28 mouse cellular contexts compared by ENCODE assay signal in the genomic region with DNA sequence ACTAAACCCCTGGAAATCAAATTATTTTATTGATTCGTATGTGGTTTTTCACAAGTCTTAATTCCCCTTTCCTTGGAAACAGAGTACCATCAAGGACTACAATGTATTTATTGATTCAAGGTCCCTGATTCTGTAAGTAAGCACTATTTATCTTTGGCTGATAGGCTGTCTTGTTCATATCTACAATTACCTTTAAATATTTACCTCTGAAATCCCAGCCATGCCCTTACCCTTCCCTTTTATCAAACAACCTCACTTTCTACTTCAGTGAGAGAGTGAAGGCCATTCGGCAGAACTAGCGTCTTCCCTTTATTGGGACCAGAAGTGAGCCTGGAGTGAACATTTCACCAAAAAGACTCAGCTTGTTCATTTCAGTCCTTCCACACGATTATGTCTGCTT.
"Had no signal": no experiment of that assay in that cellular context is flagged by ENCODE, and none has a peak within 500 bp of the region (broad histone marks: within the 10 kb centered on the region; RNA-seq: fewer than 3 reads in every experiment).

No protein-coding gene starts in this region.

- H3K4me3 ChIP-seq: embryonic facial prominence, embryonic 10.5 days; embryonic facial prominence, embryonic 12.5 days; embryonic facial prominence, embryonic 13.5 days; embryonic facial prominence, embryonic 15.5 days; erythroblast, embryonic 14.5 days; forebrain, embryonic 10.5 days; forebrain, embryonic 12.5 days; forebrain, embryonic 13.5 days; forebrain, embryonic 15.5 days; gastrocnemius, adult 2 months had no signal

- DNase-seq: cerebellum, adult 2 months; cerebellum, adult 8-10 months; cerebellum, adult 9-10 months; cerebellum, adult 9-11 months; cerebellum, postnatal 10 days; cerebellum, postnatal 14 days; cerebellum, postnatal 25 days; cerebellum, postnatal 36 days; embryo, embryonic 11 days; forebrain, postnatal 0 days; gastrocnemius, adult 2 months; gastrocnemius, postnatal 10 days; gastrocnemius, postnatal 14 days; gastrocnemius, postnatal 25 days; gastrocnemius, postnatal 36 days; heart, adult 11 months; heart, adult 18-20 months had no signal

- H3K4me2 ChIP-seq: embryonic facial prominence, embryonic 12.5 days; embryonic facial prominence, embryonic 13.5 days; embryonic facial prominence, embryonic 15.5 days; forebrain, embryonic 12.5 days; forebrain, embryonic 13.5 days; forebrain, embryonic 15.5 days had no signal

- H3K27me3 ChIP-seq: embryonic facial prominence, embryonic 12.5 days; embryonic facial prominence, embryonic 13.5 days; embryonic facial prominence, embryonic 15.5 days; forebrain, embryonic 12.5 days; forebrain, embryonic 13.5 days; forebrain, embryonic 15.5 days had no signal

- H3K9ac ChIP-seq: embryonic facial prominence, embryonic 12.5 days; embryonic facial prominence, embryonic 13.5 days; embryonic facial prominence, embryonic 15.5 days; forebrain, embryonic 12.5 days; forebrain, embryonic 13.5 days; forebrain, embryonic 15.5 days; forebrain, postnatal 0 days had no signal

- H3K4me1 ChIP-seq: embryonic facial prominence, embryonic 10.5 days; embryonic facial prominence, embryonic 12.5 days; embryonic facial prominence, embryonic 15.5 days; forebrain, embryonic 10.5 days; forebrain, embryonic 12.5 days; forebrain, embryonic 13.5 days; forebrain, embryonic 15.5 days had no signal

- H3K27ac ChIP-seq: embryonic facial prominence, embryonic 10.5 days; embryonic facial prominence, embryonic 12.5 days; embryonic facial prominence, embryonic 13.5 days; embryonic facial prominence, embryonic 15.5 days; forebrain, embryonic 10.5 days; forebrain, embryonic 12.5 days; forebrain, embryonic 13.5 days; forebrain, embryonic 15.5 days; gastrocnemius, adult 2 months had no signal

- ATAC-seq: forebrain, embryonic 13.5 days; forebrain, embryonic 14.5 days; forebrain, embryonic 15.5 days; forebrain, embryonic 16.5 days; forebrain, postnatal 0 days had no signal

- H3K9me3 ChIP-seq: embryonic facial prominence, embryonic 10.5 days; embryonic facial prominence, embryonic 12.5 days; embryonic facial prominence, embryonic 13.5 days; embryonic facial prominence, embryonic 15.5 days; forebrain, embryonic 10.5 days; forebrain, embryonic 12.5 days; forebrain, embryonic 13.5 days; forebrain, embryonic 15.5 days had no signal

- H3K36me3 ChIP-seq: embryonic facial prominence, embryonic 10.5 days; embryonic facial prominence, embryonic 12.5 days; embryonic facial prominence, embryonic 13.5 days; embryonic facial prominence, embryonic 15.5 days; forebrain, embryonic 10.5 days; forebrain, embryonic 12.5 days; forebrain, embryonic 15.5 days had no signal
